Mouse (Mus musculus) spleen, adult 10 weeks (tissue): ENCODE measurements around the gene Lama5. TPM values are rescaled to one million over a fixed set of nuclear protein-coding genes. Genes with fewer than 3 reads are reported as not detected.

ENCODE experiments used
- polyA plus RNA-seq: library from polyadenylated mRNA; stranded (reverse); fragments of 350-450 nt; fragmentation: Illumina TruSeq; extraction: RNeasy Lipid Tissue Mini Kit (QIAGEN cat#74804); gene quantifications from one replicate; pipeline ENCODE4 v1.2.3, GENCODE M21; 2015; ENCODE audit warnings: low replicate concordance; ENCODE audit not compliant: insufficient read depth

Gene Lama5
- polyA plus RNA-seq = 2.7 TPM

DNA sequence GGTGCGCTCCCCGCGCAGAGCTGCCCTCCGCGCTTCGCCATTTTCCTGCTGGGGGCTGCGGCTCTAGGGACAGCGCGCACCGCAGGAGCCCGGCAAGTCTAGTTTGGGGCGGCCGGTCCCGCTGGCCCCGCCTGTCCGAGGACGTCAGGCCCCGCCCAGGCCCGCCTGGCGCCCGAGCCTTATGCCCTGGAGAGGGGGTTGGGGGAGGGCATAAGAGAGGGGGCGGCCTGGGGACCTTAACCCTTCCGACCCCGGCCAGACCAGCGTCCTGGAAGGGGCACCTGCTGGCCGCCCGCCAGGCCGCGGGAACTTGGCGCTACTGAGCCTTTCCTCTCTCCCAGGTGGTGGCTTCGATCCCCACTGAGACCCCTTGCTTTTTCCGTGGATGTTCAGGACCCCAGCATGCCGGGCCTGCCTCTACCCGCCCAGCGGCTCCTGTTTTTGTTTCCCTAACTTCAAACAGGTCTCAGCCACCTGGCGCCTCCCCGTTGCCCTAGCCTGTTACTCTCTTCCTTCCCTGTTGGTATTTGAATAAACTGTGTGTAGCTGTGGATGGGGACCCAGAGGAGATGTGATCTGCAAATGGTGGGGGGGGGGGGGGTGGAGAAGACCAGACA, at the start of gene Lama5:
Lama5 (minus strand) TSS at position 98 of the 617 bp plus-strand sequence.

DNA sequence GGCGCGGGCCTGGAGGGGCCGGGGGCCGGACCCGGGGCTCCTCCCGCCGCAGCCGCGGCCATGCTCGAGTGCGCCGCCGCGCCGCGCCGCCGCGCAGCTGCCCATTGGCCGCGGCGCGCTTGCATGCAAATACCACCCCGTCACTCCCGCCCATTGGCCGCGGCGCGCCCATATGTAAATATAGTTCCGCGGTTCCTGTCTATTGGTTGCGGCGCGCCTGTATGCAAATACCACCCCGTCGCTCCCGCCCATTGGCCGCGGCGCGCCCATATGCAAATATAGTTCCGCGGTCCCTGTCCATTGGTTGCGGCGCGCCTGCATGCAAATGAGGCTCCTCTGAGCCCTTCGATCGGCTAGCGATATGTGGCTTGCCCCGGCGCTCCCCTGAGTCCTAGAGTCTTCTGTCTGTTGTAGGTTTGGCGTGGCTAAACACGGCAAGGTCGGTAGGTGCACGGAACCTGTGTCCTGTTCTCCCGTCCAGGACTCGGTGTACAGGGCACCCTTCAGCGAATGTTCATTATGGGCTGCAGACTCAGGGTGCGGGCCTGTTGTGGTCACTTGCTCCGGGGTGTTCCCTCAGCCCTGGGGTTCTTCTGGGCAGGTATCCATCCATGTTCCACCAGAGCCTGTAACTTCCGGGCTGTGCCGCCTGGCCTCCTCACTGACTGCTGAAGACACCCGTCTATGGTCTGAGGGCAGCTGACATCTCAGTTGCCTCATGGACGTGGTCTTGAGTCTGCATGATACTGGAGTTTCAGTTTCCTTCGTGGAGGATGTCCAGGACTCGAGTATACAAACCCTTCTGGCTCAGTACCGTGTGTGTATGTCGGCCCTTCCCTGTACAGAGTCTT, 48.0 kb upstream of the Lama5 start, which contains the start of gene Cables2:
Cables2 (minus strand) TSS at position 103 of the 851 bp plus-strand sequence.

DNA sequence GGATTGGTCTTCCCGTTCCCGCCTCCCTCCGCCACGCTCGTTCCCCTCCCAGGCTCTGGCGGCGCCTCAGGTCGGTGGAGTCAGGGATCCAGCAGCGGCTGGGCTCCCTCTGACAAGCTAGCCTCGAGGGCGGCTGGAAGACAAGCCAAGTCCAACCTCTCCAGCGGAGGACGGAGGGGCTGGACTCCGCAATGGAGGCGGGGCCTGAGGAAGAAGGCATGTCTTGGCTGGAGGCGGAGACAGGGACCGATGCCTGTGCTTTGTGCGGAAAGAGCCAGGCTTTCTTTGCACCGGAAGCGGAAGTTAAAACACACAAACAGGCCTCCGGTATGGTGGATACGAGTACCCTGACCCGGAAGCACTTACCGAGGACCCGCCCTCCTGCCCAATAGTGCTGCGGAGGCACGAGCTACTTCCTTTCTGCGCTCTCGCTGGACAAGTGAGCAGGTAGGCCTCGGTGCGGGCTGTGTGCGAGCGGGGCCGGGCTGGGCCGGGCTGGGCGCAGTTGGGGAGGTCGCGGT, 31.4 kb upstream of the Lama5 start, which contains the start of gene Rps21:
Rps21 (plus strand) TSS at position 377 of the 521 bp plus-strand sequence.

DNA sequence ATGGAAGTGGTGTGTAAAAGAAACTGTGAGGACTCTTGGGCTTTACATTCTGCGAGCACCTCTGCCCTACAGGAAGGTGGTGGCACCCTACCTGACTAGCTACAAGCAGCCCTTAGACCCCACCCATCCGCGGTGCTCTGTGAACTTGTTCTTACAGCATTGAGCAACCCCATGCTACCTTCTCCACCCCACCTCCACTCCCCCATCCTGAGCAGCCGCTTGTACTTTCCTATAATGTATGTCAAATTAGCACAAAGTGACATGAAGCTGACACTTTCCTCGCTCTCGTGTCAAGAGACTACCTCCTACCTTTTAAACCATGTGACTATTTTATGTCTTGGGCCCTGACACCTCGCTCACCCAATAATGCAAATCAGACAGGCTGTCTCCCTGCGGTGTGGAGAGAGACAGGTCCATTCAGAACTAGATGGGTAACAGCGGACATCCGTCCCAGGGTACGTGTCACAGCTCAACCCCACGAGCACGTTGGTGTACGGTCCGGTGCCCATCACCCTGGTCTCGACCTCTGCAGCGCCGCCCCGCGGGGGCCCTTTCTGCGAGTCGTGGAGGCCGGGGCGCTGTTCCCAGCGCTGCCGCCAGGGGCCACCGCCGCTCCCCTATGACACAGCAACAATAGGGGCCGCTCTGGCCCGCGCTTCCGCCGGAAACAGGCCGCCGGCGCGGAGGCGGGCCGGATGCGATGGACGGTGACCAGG, 54.7 kb downstream of the Lama5 start, which contains the start of gene Adrm1:
Adrm1 (plus strand) TSS at position 680 of the 716 bp plus-strand sequence.

Other genes starting within 250 kb of the Lama5 start
- gene Taf4, start 249.2 kb downstream of the Lama5 start, polyA plus RNA-seq = 37.0 TPM
- gene Lsm14b, start 200.9 kb downstream of the Lama5 start, polyA plus RNA-seq = 33.6 TPM
- gene Psma7, start 183.4 kb downstream of the Lama5 start, polyA plus RNA-seq = 201 TPM
- 7.9 TPM for gene Ss18l1, start 183.3 kb downstream of the Lama5 start, polyA plus RNA-seq
- 17.9 TPM for gene Mtg2, start 155.3 kb downstream of the Lama5 start, polyA plus RNA-seq
- not detected for gene Hrh3, start 121.4 kb downstream of the Lama5 start, polyA plus RNA-seq
- 30.4 TPM for gene Osbpl2, start 106.6 kb downstream of the Lama5 start, polyA plus RNA-seq
- gene Adrm1, start 54.4 kb downstream of the Lama5 start, polyA plus RNA-seq = 43.0 TPM
- gene Rps21, start 31.5 kb upstream of the Lama5 start, polyA plus RNA-seq = 1,124 TPM
- gene Cables2, start 47.6 kb upstream of the Lama5 start, polyA plus RNA-seq = 47.4 TPM
- not detected for gene Rbbp8nl, start 64.0 kb upstream of the Lama5 start, polyA plus RNA-seq
- gene Gata5, start 108.8 kb upstream of the Lama5 start, polyA plus RNA-seq = not detected
- 2.9 TPM for gene Slco4a1, start 230.4 kb upstream of the Lama5 start, polyA plus RNA-seq